Mouse (Mus musculus) heart, embryonic 11.5 days (tissue): ENCODE measurements at regions not wholly inside any gene's neighbourhood (a gene's known extent, or its start where the extent isn't known, plus 50 kb on each side); places are given as distances from the start of the nearest gene placed in this dataset.

Experiments
- ATAC-seq: fragments of 200-750 bp; cut with Nextera tagmentation; replicated peaks from 2 replicates; pipeline ENCODE4 v1.8.0; 2017; ENCODE audit warnings: moderate library complexity; ENCODE audit not compliant: insufficient number of reproducible peaks, low FRiP score, low TSS enrichment
- H3K27ac ChIP-seq: fragments of 300-500 bp; sonication (generic); 2 replicates; pipeline ENCODE4 v1.5.1; 2014; ENCODE audit warnings: mild to moderate bottlenecking, low read depth, low read length
- H3K27me3 ChIP-seq: fragments of 300-500 bp; sonication (generic); 2 replicates; pipeline ENCODE4 v1.6.1; 2014; ENCODE audit warnings: mild to moderate bottlenecking, low read length, mixed read lengths; ENCODE audit not compliant: control insufficient read depth, insufficient read depth
- H3K36me3 ChIP-seq: fragments of 300-500 bp; sonication (generic); 2 replicates; pipeline ENCODE4 v1.6.1; 2014; ENCODE audit warnings: mild to moderate bottlenecking, low read length, moderate library complexity, mixed read lengths; ENCODE audit not compliant: control insufficient read depth, insufficient read depth
- H3K4me1 ChIP-seq: fragments of 300-500 bp; sonication (generic); 2 replicates; pipeline ENCODE4 v1.6.1; 2014; ENCODE audit warnings: low read length; ENCODE audit not compliant: control insufficient read depth, insufficient read depth
- H3K4me2 ChIP-seq: fragments of 300-500 bp; sonication (generic); 2 replicates; pipeline ENCODE4 v1.6.1; 2014; ENCODE audit warnings: mild to moderate bottlenecking, moderate library complexity
- H3K4me3 ChIP-seq: fragments of 300-500 bp; sonication (generic); 2 replicates; pipeline ENCODE4 v1.5.1; 2014; ENCODE audit warnings: low read depth, low read length
- H3K9ac ChIP-seq: fragments of 300-500 bp; sonication (generic); 2 replicates; pipeline ENCODE4 v1.6.1; 2014; ENCODE audit warnings: mild to moderate bottlenecking, low read depth, low read length, moderate library complexity
- H3K9me3 ChIP-seq: fragments of 300-500 bp; sonication (generic); replicated peaks from 2 replicates; pipeline ENCODE4 v1.6.1; 2016; ENCODE audit warnings: low read length; ENCODE audit not compliant: control insufficient read depth
- WGBS: fragments of 180-500 bp; shearing (Covaris S2); extraction: QIAGEN DNeasy Blood & Tissue Kit; methylation state at CpG from one replicate; pipeline ENCODE4 v1.1.7; 2014; ENCODE audit not compliant: insufficient replicate concordance; 5-methylcytosine and 5-hydroxymethylcytosine counted together

DNA sequence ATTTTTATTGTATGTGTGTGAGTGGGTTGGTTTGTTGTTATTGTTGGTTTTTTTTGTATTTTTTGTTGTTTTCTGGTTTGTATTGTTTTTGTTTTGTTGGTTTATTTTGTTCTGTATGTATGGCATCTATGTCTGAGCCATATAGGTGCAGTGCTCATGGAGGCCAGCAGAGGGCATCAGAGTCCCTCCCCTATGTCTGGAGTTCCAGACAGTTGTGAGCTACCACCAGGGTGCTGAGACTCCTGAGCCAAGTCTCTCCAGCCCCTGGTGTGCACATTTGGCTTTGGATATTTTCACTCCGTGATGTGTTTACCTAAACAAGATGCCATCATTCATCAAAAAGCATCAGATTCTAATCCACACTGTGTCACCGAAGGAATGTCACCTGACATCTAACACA is 59.2 kb upstream of the Nudt7 start:
- H3K36me3 ChIP-seq, result no peaks in the 10 kb centered on the region
- H3K27me3 ChIP-seq, result no peaks in the 10 kb centered on the region
- H3K4me1 ChIP-seq, result no peaks in the 10 kb centered on the region
- no peak overlapping the region for H3K4me3 ChIP-seq
- H3K9ac ChIP-seq, result no peak overlapping the region
- ATAC-seq, result no peak
- WGBS, result 79% methylated on average over 2 of the region's 2 CpGs
- H3K4me2 ChIP-seq, result no peak overlapping the region
- no peak overlapping the region for H3K27ac ChIP-seq
- H3K9me3 ChIP-seq, result no peaks in the 10 kb centered on the region

DNA sequence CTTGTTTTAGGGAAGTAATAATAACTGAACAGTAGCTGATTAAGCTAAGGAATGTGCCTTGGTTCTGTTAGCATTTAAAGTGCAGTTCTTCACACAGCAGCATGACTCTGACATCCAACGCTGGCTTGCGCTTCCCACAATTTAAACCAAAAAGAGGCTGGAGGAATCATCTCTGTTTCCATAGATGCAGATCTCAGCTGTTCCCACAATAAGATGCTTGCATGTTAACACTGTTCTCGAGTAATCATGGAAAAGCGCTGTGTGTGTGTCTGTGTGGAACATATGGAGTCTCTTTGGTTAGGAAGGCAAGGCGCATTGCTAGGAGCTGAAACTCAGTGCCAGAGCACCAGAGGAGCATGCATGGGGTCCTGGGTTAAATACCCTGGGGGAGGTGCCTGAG is 56.7 kb upstream of the Nudt7 start:
- 88% methylated on average over 5 of the region's 5 CpGs for WGBS
- no peak overlapping the region for H3K4me3 ChIP-seq
- H3K36me3 ChIP-seq, result no peaks in the 10 kb centered on the region
- H3K9me3 ChIP-seq, result no peaks in the 10 kb centered on the region
- H3K4me2 ChIP-seq, result no peak overlapping the region
- H3K27ac ChIP-seq, result no peak overlapping the region
- H3K9ac ChIP-seq, result no peak overlapping the region
- no peaks in the 10 kb centered on the region for H3K27me3 ChIP-seq
- ATAC-seq, result no peak
- no peaks in the 10 kb centered on the region for H3K4me1 ChIP-seq

DNA sequence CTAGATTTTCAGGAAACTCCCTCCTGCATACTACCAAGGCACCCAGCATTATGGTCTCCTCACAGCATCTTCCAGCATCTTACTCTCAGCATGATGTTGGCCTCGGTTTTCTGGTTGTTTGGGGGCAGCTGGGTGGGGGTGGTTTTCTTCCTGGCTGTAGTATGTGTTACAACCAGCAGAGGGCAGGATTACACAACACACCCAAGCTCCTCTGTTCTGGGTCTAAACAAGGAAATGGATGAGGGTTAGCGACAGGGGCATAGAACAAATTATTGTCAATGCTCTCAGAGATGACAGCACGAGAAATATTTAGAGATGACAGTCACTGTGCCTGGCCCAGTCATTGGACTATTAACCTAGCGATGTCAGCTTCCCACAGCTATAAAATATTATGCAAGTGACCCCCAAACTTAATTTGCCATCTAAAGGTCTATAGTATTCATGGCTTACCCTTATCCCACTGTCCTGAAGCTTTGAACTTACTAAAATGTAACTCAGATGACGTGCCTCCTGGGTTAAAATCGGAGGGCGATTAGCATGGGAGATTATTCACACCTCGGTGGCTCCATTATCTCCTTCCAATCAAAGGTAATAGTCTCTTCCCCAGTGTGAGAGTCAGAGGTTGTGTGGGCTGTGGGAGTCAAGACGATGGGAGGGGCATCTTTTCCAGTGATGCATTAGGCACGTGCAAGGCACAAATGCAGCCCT is 52.2 kb upstream of the Nudt7 start:
- no peaks in the 10 kb centered on the region for H3K36me3 ChIP-seq
- H3K4me2 ChIP-seq, result no peak overlapping the region
- no peaks in the 10 kb centered on the region for H3K27me3 ChIP-seq
- no peak overlapping the region for H3K27ac ChIP-seq
- no peak overlapping the region for H3K4me3 ChIP-seq
- no peaks in the 10 kb centered on the region for H3K9me3 ChIP-seq
- H3K9ac ChIP-seq, result no peak overlapping the region
- ATAC-seq, result no peak
- no peaks in the 10 kb centered on the region for H3K4me1 ChIP-seq
- WGBS, result 15% methylated on average over 10 of the region's 10 CpGs

DNA sequence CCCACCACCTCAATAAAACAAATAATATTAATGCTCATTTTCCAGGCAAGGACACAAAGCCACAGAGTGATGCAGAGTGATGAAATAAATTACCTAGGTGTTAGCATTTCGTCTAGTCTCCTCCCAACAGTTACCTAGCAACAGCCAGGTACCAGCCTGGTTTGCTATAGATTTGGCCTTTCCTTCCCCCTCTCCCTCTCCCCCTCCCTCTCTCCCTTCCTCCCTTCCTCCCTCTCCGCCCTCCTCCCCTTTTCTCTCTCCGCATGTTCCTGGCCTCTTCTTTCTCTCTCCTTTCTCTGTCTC is 51.6 kb upstream of the Nudt7 start:
- H3K4me1 ChIP-seq, result no peaks in the 10 kb centered on the region
- ATAC-seq, result no peak
- no peaks in the 10 kb centered on the region for H3K36me3 ChIP-seq
- H3K9ac ChIP-seq, result no peak overlapping the region
- no peak overlapping the region for H3K4me2 ChIP-seq
- WGBS, result 59% methylated on average over 3 of the region's 3 CpGs
- no peak overlapping the region for H3K4me3 ChIP-seq
- no peaks in the 10 kb centered on the region for H3K27me3 ChIP-seq
- no peak overlapping the region for H3K27ac ChIP-seq
- no peaks in the 10 kb centered on the region for H3K9me3 ChIP-seq
